Mouse (Mus musculus) liver, adult 2 months (tissue): ENCODE results near the gene Nfatc3.

Experiments used
- CTCF ChIP-seq: fragments of 200-500 bp; IDR thresholded peaks from 2 replicates; pipeline ENCODE4 v1.5.1; 2011; ENCODE audit warnings: low read depth, low read length, control low read depth
- POLR2A ChIP-seq: fragments of 200-500 bp; IDR thresholded peaks from 2 replicates; pipeline ENCODE4 v1.6.1; 2011; ENCODE audit warnings: low read length, control low read depth; ENCODE audit not compliant: insufficient read depth; ENCODE audit errors: extremely low read depth

DNA sequence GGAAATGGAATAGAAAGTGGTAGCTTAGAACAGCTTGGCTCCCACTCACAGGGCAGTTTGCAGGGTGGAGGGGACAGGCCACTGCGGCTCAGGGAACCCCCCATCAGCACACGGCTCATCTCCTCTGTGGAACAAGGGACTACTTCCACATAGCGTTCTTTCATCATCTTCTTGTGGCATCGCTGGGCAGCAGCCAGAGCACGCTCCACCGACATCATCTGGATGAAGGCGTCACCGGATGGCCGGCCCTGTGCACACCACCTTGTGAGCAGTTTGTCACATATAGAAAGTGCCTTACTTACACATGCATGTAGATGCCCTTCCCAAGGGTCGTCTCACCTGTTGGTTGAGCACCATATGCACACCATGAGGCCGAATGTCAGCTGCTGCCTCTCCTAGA, 73.7 kb downstream of the Nfatc3 start:
- TF ChIP-seq POLR2A (no peak), CTCF (no peak)
